Mouse (Mus musculus) granulocyte monocyte progenitor cell, adult 5-6 weeks (primary cell): Measurements from ENCODE around the gene Cacna1d. TPM values are rescaled to one million over a fixed set of nuclear protein-coding genes. Genes with fewer than 3 reads are reported as not detected.

Experiments
- ATAC-seq: replicated peaks from 2 replicates; pipeline ENCODE4 v1.8.0; 2016; ENCODE audit warnings: mild to moderate bottlenecking, moderate TSS enrichment, inconsistent platforms; ENCODE audit not compliant: poor library complexity, severe bottlenecking
- total RNA-seq, 2 experiments: library from RNA; stranded (forward) in 1 of 2; stranded (reverse) in 1 of 2; fragments of 200-712, 200-1000 nt in 1 of 2; fragments of >200 nt in 1 of 2; fragmentation: Nextera tagmentation in 1 of 2; gene quantifications; 2 replicates each; pipeline ENCODE4 v1.2.3; 2014 to 2017

Cacna1d gene
- total RNA-seq, 2 experiments from 2014 or later: 0.10 TPM; not detected in 1

GRCm38 (mm10) chr14:30242166-30242817 is 249.0 kb downstream of the Cacna1d start:
- ATAC-seq: no peak

GRCm38 (mm10) chr14:30240916-30241515 is 250.2 kb downstream of the Cacna1d start:
- no peak for ATAC-seq

- ATAC-seq: no peak
These were observed 252.4 kb downstream of the Cacna1d start for GRCm38 (mm10) chr14:30238807-30239206.

- no peak for ATAC-seq
These were observed 266.1 kb downstream of the Cacna1d start for GRCm38 (mm10) chr14:30225161-30225560.

- no peak for ATAC-seq
These were observed 269.2 kb downstream of the Cacna1d start for GRCm38 (mm10) chr14:30222101-30222500.

GRCm38 (mm10) chr14:30219851-30220250 is 271.4 kb downstream of the Cacna1d start:
- ATAC-seq: no peak

- peak; percentile 74 for ATAC-seq
These were observed 273.1 kb downstream of the Cacna1d start for GRCm38 (mm10) chr14:30218114-30218513.

- ATAC-seq: 0 out of 2 replicates have a peak, but pooled peaks have one; percentile 21
These were observed 274.1 kb downstream of the Cacna1d start for GRCm38 (mm10) chr14:30217124-30217523.

- no peak for ATAC-seq
These were observed 283.1 kb downstream of the Cacna1d start for GRCm38 (mm10) chr14:30208156-30208555.

GRCm38 (mm10) chr14:30205821-30206220 is 285.4 kb downstream of the Cacna1d start:
- no peak for ATAC-seq

- ATAC-seq: no peak
These were observed 286.7 kb downstream of the Cacna1d start for GRCm38 (mm10) chr14:30204526-30204925.

GRCm38 (mm10) chr14:30200310-30200709 is 290.9 kb downstream of the Cacna1d start:
- peak; percentile 79 for ATAC-seq

GRCm38 (mm10) chr14:30198882-30199281 is 292.4 kb downstream of the Cacna1d start:
- no peak for ATAC-seq

GRCm38 (mm10) chr14:30198116-30198515 is 293.1 kb downstream of the Cacna1d start:
- ATAC-seq: no peak

GRCm38 (mm10) chr14:30196959-30197358 is 294.3 kb downstream of the Cacna1d start:
- ATAC-seq: no peak

- ATAC-seq: peak; percentile 88
These were observed 295.0 kb downstream of the Cacna1d start for GRCm38 (mm10) chr14:30196235-30196634.

- peak; percentile 96 for ATAC-seq
These were observed 300.8 kb downstream of the Cacna1d start for GRCm38 (mm10) chr14:30190308-30190971.

GRCm38 (mm10) chr14:30185616-30186274 is 305.5 kb downstream of the Cacna1d start:
- no peak for ATAC-seq

- ATAC-seq: no peak
These were observed 306.7 kb downstream of the Cacna1d start for GRCm38 (mm10) chr14:30184445-30185152.

- no peak for ATAC-seq
These were observed 307.2 kb downstream of the Cacna1d start for GRCm38 (mm10) chr14:30184013-30184412.
